Mouse (Mus musculus): ENCODE data around the gene Plcl1. TPM values are rescaled to one million over a fixed set of nuclear protein-coding genes. Genes with fewer than 3 reads are reported as not detected.

The Plcl1 gene
- polyA plus RNA-seq, 1 experiment from 2014 or later: 1.7 TPM

DNA sequence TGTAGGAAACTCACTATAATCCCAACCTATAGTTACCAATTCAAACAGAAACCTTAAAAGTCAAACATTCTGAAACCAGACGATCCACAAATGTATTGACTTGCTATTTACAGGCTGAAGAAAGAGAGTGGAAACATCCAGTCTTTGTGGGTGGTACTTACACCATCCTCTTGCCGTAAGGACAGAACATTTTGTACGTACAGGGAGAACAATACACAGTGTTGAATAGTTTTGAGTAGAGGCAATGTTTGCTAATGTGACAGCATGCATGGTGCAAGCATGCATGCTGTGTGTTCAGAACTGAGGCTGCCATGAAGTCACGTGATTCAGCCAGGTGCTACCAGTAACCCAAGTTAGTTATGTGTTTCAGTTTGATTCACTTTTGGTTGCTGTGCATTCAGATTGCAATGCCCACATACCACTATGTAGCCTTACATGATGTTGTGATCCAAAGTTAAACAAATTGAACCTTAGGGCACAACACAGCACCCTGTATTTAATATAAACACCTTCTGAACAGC, 311.6 kb downstream of the Plcl1 start:
- H3K4me2 ChIP-seq (replicated peaks): no peak overlapping the region
- ATAC-seq (ENCODE audit: insufficient number of reproducible peaks, insufficient read depth, low FRiP score, low TSS enrichment): no peak
- no peaks in the 10 kb centered on the region for H3K27me3 ChIP-seq
- H3K4me1 ChIP-seq: no peaks in the 10 kb centered on the region
- no peak overlapping the region for H3K9ac ChIP-seq
- no peak overlapping the region for H3K4me3 ChIP-seq
- H3K27ac ChIP-seq: no peak overlapping the region
- H3K36me3 ChIP-seq: no peaks in the 10 kb centered on the region
- H3K9me3 ChIP-seq: no peaks in the 10 kb centered on the region
- 82% methylated on average over 4 of the region's 4 CpGs for WGBS

DNA sequence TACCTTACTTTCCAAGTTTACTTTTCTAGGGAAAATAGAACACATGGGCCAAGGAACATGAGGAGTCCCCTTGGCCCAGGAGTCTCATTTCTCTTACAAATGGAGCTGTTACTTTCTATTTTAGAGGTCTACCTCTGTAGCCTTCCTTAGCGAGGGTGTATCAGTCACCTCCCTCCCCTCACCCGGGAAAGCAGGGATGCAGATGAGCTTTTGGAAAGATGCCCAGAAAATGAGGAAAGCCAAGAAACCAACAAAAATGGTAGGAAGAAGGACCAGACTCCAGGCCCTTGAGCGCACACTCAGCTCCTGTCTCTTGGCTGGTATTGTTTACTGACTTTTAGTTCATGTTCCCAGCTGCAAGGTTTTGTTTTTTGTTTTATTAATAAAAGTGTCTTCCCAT, 319.7 kb downstream of the Plcl1 start:
- 78% methylated on average over 3 of the region's 3 CpGs for WGBS
- Histone ChIP-seq H3K27ac (no peak overlapping the region), H3K9me3 (no peaks in the 10 kb centered on the region), H3K4me3 (no peak overlapping the region), H3K36me3 (no peaks in the 10 kb centered on the region), H3K4me2 (replicated peaks) (no peak overlapping the region), H3K4me1 (no peaks in the 10 kb centered on the region), H3K9ac (no peak overlapping the region), H3K27me3 (no peaks in the 10 kb centered on the region)
- ATAC-seq (ENCODE audit: insufficient number of reproducible peaks, insufficient read depth, low FRiP score, low TSS enrichment): no peak

DNA sequence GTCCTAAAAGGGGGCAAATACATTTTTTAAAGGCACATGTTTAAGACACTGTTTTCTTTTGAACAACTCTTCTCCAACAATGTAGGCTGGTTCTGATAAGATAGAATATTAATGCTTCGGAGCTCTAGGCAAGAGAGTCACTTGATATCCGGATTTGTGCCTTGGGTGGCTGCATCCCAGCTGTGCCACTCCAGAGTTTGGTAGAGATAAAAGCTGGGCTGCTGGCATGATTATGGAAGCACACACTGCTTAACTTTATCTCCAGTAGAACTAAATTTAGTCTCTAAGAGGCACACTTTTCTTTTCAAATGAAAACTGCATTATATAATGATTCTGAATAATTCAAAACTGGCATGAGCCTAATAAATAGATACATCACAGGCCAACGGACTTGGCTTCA, 323.6 kb downstream of the Plcl1 start:
- Histone ChIP-seq H3K9me3 (no peaks in the 10 kb centered on the region), H3K36me3 (no peaks in the 10 kb centered on the region), H3K4me2 (replicated peaks) (no peak overlapping the region), H3K27ac (no peak overlapping the region), H3K4me1 (no peaks in the 10 kb centered on the region), H3K27me3 (no peaks in the 10 kb centered on the region), H3K9ac (no peak overlapping the region), H3K4me3 (no peak overlapping the region)
- WGBS: 86% methylated on average over 3 of the region's 3 CpGs
- no peak for ATAC-seq (ENCODE audit: insufficient number of reproducible peaks, insufficient read depth, low FRiP score, low TSS enrichment)

DNA sequence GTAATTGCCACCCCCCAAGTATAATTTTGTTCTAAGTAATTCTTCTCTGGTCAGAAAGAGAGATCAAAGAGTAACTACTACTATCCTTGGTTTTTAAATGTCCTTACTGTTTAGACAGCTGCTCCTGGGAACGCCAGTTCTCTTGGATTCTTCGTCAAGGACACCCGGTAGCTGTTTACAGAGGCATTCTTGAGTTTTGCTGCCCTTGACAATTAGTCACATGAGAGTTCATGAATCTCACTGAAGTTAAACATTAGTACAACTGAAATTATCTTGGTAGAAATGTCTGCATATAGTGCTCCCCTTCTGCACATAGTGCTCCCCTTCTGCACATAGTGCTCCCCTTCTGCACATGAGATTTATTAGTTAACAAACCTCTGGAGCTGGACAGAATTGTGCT, 327.2 kb downstream of the Plcl1 start:
- Histone ChIP-seq H3K4me1 (no peaks in the 10 kb centered on the region), H3K9ac (no peak overlapping the region), H3K27me3 (peaks cover 3% of the 10 kb centered on the region; the same call in 1 of the 2 replicates), H3K4me2 (replicated peaks) (no peak overlapping the region), H3K36me3 (no peaks in the 10 kb centered on the region), H3K4me3 (no peak overlapping the region), H3K27ac (no peak overlapping the region), H3K9me3 (no peaks in the 10 kb centered on the region)
- 65% methylated on average over 3 of the region's 3 CpGs for WGBS
- no peak for ATAC-seq (ENCODE audit: insufficient number of reproducible peaks, insufficient read depth, low FRiP score, low TSS enrichment)

DNA sequence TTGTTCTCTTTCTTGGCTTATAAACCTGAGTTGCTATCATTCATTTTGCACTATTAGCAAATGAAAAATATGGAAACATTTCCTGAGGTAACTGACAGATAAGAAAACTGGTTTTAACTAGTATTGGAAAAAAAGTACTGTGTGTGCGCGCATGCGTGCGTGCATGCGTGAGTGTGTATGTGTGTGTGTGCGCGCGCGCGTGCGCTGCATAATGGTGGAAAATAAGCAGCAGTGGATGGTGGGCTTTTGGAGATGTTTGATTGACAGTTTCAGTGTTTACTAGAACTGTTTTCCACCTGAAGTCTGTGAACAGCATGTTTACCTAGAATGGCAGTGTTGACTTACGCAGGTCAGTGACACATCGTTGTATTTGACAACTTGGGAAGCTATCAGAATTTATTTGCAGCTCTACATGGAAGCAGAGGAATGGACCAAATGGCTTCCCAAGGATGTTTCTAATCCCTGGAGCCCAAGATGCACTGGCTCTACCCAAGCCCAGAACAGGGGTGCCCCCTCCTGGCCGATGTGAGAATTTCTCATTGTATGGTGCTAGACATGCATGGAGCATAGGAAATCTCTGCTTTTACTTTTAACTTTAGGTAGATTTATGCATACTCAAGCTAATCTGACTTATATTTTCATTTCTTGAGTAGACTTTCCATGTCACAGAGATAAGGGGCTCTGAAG, 330.5 kb downstream of the Plcl1 start:
- H3K4me3 ChIP-seq: no peak overlapping the region
- H3K4me1 ChIP-seq: no peaks in the 10 kb centered on the region
- H3K27ac ChIP-seq: no peak overlapping the region
- H3K4me2 ChIP-seq (replicated peaks): no peak overlapping the region
- peaks cover 3% of the 10 kb centered on the region; the same call in 1 of the 2 replicates for H3K27me3 ChIP-seq
- H3K9me3 ChIP-seq: no peaks in the 10 kb centered on the region
- 88% methylated on average over 14 of the region's 14 CpGs for WGBS
- ATAC-seq (ENCODE audit: insufficient number of reproducible peaks, insufficient read depth, low FRiP score, low TSS enrichment): no peak
- no peak overlapping the region for H3K9ac ChIP-seq
- no peaks in the 10 kb centered on the region for H3K36me3 ChIP-seq

DNA sequence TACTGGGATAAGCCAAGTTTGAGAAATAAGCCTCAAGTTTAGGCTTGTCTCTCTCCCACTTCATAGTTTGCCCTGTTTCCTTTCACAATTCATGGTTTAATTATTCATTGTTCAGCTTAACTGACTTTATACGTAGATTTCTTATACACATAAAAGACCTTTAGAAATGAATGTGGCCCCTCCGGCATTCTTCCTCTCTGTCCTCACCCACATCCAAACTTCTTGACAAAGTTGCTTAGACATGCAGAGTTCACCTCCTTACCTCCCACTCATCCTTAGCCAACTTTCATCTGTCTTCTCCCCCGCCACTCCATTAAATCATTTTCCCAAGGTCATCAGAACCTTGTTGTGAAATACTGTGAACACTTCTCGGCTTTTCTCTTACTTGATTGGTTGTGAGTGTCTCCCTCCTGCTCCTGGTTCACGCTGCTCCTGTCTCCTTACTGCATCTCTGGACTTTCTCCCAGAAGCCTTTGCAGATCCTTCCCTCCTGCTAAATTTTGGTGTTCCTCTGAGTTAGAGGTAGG, 331.1 kb downstream of the Plcl1 start:
- Histone ChIP-seq H3K4me2 (replicated peaks) (no peak overlapping the region), H3K4me1 (no peaks in the 10 kb centered on the region), H3K9ac (no peak overlapping the region), H3K4me3 (no peak overlapping the region), H3K9me3 (no peaks in the 10 kb centered on the region), H3K27ac (no peak overlapping the region), H3K27me3 (peaks cover 3% of the 10 kb centered on the region; the same call in 1 of the 2 replicates), H3K36me3 (no peaks in the 10 kb centered on the region)
- 70% methylated on average over 5 of the region's 5 CpGs for WGBS
- no peak for ATAC-seq (ENCODE audit: insufficient number of reproducible peaks, insufficient read depth, low FRiP score, low TSS enrichment)

DNA sequence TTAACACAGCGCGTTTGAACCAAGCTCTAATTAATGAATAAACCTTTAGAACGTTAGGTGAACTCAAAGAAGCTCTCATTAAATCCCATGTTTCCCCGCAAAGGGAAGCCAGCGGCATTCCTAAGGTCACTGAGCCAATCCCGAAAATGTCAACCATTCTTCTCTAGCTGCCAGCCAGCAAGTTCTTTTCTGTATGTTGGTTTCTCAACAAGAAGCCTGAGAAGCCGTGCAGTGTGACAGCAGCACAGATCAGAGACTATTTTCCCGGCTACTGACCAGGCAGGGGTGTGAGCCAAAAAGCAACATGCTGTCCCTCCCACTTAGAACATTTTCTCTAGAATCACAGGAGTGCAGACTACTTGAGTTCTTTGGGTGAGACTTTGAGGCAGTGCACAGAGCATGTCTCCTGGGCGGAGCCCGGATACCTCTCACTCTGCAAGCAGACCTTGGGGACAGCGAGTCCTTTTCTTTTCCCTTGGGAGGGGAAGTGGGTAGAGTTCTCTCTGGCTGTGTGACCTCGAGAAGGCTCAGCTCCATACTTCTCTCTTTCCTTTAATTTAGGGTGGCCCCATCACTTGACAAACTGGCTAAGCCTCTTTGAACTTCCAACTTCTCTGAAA, 333.1 kb downstream of the Plcl1 start:
- no peaks in the 10 kb centered on the region for H3K4me1 ChIP-seq
- no peaks in the 10 kb centered on the region for H3K36me3 ChIP-seq
- H3K4me2 ChIP-seq (replicated peaks): no peak overlapping the region
- no peak for ATAC-seq (ENCODE audit: insufficient number of reproducible peaks, insufficient read depth, low FRiP score, low TSS enrichment)
- H3K9ac ChIP-seq: no peak overlapping the region
- 65% methylated on average over 12 of the region's 12 CpGs for WGBS
- no peak overlapping the region for H3K4me3 ChIP-seq
- H3K27me3 ChIP-seq: peaks cover 3% of the 10 kb centered on the region; the same call in 1 of the 2 replicates
- no peaks in the 10 kb centered on the region for H3K9me3 ChIP-seq
- H3K27ac ChIP-seq: no peak overlapping the region

DNA sequence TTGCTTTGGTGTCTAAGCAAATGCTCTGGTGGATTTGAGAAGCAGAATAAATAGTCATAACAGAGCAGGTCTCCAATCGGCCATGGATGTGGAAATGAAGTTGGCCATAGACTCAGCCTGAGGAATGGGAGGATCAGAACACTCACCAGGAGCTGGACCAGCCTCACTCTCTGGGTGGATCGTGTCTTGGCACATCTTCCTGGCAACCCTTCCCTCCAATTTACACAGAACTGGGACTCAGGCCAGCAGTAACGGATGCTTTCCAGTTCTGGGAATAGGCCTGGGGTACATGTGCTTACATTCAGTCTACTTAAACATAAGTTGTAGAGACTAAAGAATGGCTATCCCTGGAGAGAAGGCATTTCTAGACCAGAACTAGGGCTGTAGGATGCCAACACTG, 336.2 kb downstream of the Plcl1 start:
- 84% methylated on average over 3 of the region's 3 CpGs for WGBS
- Histone ChIP-seq H3K36me3 (no peaks in the 10 kb centered on the region), H3K9me3 (no peaks in the 10 kb centered on the region), H3K27me3 (peaks cover 3% of the 10 kb centered on the region; the same call in 1 of the 2 replicates), H3K9ac (no peak overlapping the region), H3K4me1 (no peaks in the 10 kb centered on the region), H3K4me2 (replicated peaks) (no peak overlapping the region), H3K4me3 (no peak overlapping the region), H3K27ac (no peak overlapping the region)
- ATAC-seq (ENCODE audit: insufficient number of reproducible peaks, insufficient read depth, low FRiP score, low TSS enrichment): no peak

DNA sequence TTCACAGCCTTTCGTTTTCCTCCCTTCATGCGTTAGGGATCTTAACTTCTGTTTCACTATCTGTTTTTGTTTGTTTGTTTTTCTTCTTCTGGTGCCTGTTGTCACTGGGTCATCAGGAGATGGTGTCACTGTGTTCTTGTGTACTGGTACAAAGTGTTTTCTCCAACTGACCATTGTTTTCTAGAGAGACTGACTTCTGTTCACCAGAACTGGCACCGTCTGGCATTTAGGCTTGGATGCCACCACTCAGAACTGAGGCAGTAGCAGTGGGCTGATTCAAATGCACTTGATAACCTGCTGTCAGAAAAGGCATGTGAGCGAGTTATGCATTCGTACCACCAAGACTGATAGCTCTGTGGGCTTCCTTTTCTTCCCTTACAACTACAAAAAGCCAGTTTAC, 342.8 kb downstream of the Plcl1 start:
- no peak overlapping the region for H3K27ac ChIP-seq
- ATAC-seq (ENCODE audit: insufficient number of reproducible peaks, insufficient read depth, low FRiP score, low TSS enrichment): no peak
- H3K4me1 ChIP-seq: no peaks in the 10 kb centered on the region
- no peak overlapping the region for H3K4me2 ChIP-seq (replicated peaks)
- 77% methylated on average over 5 of the region's 5 CpGs for WGBS
- no peak overlapping the region for H3K4me3 ChIP-seq
- H3K36me3 ChIP-seq: no peaks in the 10 kb centered on the region
- no peak overlapping the region for H3K9ac ChIP-seq
- no peaks in the 10 kb centered on the region for H3K9me3 ChIP-seq
- no peaks in the 10 kb centered on the region for H3K27me3 ChIP-seq

DNA sequence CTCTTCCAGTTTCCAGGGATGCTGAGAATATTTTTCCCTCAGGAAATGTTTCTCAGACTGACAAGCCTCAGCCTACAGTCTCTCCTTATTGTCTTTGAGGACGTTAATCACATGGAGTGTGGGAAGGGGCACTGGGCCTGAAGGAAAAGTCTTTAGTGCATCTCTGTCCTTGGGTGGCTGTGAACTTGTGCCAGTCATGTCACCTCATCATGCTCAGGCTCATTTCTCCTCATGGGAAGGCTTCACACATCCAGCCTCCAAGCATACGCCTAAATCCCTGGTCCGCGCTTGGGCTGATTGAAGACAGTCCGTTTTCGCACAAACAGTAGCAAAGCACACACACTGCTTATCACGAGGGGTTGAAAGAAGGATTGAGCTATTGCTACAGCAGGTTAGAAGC, 344.0 kb downstream of the Plcl1 start:
- Histone ChIP-seq H3K9ac (no peak overlapping the region), H3K36me3 (no peaks in the 10 kb centered on the region), H3K4me1 (no peaks in the 10 kb centered on the region), H3K27me3 (no peaks in the 10 kb centered on the region), H3K9me3 (no peaks in the 10 kb centered on the region), H3K4me2 (replicated peaks) (no peak overlapping the region), H3K27ac (no peak overlapping the region), H3K4me3 (no peak overlapping the region)
- ATAC-seq (ENCODE audit: insufficient number of reproducible peaks, insufficient read depth, low FRiP score, low TSS enrichment): no peak
- 88% methylated on average over 7 of the region's 7 CpGs for WGBS

DNA sequence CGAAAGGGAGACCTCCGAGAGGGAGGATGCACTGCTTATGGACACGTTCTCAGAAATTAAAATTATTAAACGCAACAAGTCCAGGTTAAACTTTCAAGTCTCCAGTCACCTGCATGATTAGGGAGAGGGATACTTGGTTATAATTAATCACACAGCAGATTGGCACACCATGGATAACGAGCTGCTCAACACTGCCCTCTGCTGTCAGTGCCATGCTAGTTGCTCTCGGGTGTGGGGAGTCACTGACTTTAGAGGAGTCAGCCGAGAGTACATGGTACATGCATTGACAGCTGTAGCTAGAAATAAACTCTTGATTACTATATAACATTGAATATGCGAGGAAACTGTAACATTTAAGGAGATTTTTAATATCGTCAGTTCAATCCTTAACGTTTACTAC, 350.0 kb downstream of the Plcl1 start:
- Histone ChIP-seq H3K4me2 (replicated peaks) (no peak overlapping the region), H3K9ac (no peak overlapping the region), H3K4me1 (no peaks in the 10 kb centered on the region), H3K9me3 (no peaks in the 10 kb centered on the region), H3K4me3 (no peak overlapping the region), H3K27me3 (no peaks in the 10 kb centered on the region), H3K36me3 (no peaks in the 10 kb centered on the region), H3K27ac (no peak overlapping the region)
- ATAC-seq (ENCODE audit: insufficient number of reproducible peaks, insufficient read depth, low FRiP score, low TSS enrichment): no peak
- 54% methylated on average over 10 of the region's 10 CpGs for WGBS

DNA sequence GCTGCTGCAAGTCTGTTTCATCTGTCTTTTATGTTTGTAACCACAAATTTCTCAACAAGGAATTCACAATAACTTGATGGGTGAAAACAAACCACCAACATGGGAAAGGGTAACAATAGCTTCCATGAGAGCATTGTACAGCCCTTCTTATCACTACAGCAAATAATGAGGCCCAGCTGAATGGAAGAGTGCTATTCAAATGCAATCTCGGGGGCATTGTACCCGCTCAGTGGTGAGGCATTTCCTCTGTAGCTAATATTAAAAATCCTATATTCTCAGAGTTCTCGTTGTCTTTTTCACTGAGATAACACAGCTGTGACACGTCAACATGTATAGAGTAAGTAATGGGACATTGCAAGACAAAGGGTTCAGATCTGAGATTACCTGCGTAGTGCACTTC, 356.6 kb downstream of the Plcl1 start:
- no peaks in the 10 kb centered on the region for H3K27me3 ChIP-seq
- H3K9me3 ChIP-seq: no peaks in the 10 kb centered on the region
- 85% methylated on average over 5 of the region's 5 CpGs for WGBS
- no peak overlapping the region for H3K4me3 ChIP-seq
- no peaks in the 10 kb centered on the region for H3K4me1 ChIP-seq
- no peak overlapping the region for H3K9ac ChIP-seq
- H3K4me2 ChIP-seq (replicated peaks): no peak overlapping the region
- no peak for ATAC-seq (ENCODE audit: insufficient number of reproducible peaks, insufficient read depth, low FRiP score, low TSS enrichment)
- no peaks in the 10 kb centered on the region for H3K36me3 ChIP-seq
- no peak overlapping the region for H3K27ac ChIP-seq
